Mouse (Mus musculus) gastrocnemius, adult 8-10 months (tissue): ENCODE measurements at regions not wholly inside any gene's neighbourhood (a gene's known extent, or its start where the extent isn't known, plus 50 kb on each side); places are given as distances from the start of the nearest gene placed in this dataset.
A peak's percentile ranks its signal among the peaks of the same experiment; 100 is the strongest.

Source experiments
- DNase-seq, 2 experiments: peaks; one replicate each; pipeline ENCODE4 v3.0.0; 2022; ENCODE audit warnings: low spot score in 2 of 2

- DNase-seq: no peak
These were observed 289.5 kb upstream of the Tet2 start for GRCm38 (mm10) chr3:133834459-133834858.

DNA sequence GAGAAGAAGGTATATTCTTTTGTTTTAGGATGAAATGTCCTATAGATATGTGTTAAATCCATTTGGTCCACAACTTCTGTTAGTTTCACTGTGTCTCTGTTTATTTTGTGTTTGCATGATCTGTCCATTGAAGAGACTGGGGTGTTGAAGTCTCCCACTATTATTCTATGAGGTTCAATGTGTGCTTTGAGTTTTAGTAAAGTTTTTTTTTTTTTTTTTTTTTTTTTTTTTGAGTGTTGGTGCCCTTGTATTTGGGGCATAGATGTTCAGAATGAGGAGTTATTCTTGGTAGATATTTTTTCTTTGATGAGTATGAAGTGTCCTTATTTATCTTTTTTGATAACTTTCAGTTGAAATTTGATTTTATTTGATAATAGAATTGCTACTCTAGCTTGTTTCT is 301.4 kb upstream of the Tet2 start:
- DNase-seq: no peak

DNA sequence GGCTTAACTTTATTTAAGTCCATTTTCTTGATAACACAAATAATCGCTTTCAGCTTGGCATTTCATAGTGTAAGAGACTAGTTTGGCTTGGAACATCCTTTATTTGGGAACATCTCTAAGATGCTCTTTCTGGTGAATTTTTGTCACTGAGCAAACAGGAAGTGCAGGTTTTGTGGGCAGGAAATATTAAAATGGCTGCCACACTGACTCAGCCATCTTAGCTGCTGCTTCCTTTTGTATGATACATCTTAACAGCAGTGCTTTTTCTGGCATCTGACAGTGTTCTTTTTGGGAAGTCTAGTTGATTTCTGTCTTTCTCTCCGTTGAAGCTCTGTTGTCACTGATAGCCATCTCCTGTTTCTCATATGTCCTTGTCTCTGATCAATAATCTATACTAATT is 329.4 kb upstream of the Tet2 start:
- no peak for DNase-seq

- DNase-seq: peak; percentile 12 to 14
These were observed 331.6 kb upstream of the Tet2 start for GRCm38 (mm10) chr3:133876439-133877072.

GRCm38 (mm10) chr3:133877310-133877709 is 332.4 kb upstream of the Tet2 start:
- DNase-seq: no peak

GRCm38 (mm10) chr3:133880626-133881025 is 335.7 kb upstream of the Tet2 start:
- no peak for DNase-seq

- no peak for DNase-seq
These were observed 334.4 kb upstream of the Cxxc4 start for GRCm38 (mm10) chr3:133901931-133902330.

- DNase-seq: no peak
These were observed 314.1 kb upstream of the Cxxc4 start for GRCm38 (mm10) chr3:133922200-133922599.

DNA sequence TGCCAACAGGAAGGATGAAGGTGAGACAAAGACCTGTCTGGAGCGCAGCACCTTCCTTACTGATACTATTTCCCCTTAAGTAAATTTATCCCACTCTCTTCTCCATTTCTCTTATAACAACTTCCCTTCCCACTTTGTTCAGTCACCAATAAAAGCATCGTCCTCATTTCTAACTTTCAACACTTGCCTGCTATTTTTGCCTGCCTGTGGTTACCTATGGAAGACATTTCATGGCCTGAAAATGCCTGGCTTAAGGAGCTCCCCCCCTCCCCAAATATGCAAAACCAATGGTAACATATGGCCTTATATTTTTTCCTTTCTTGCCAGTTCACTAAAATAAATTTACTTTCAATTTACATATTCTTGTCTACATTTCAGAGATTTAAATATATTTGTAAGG is 271.0 kb upstream of the Cxxc4 start:
- DNase-seq: no peak

- DNase-seq: no peak
These were observed 268.1 kb upstream of the Cxxc4 start for GRCm38 (mm10) chr3:133968176-133968575.

DNA sequence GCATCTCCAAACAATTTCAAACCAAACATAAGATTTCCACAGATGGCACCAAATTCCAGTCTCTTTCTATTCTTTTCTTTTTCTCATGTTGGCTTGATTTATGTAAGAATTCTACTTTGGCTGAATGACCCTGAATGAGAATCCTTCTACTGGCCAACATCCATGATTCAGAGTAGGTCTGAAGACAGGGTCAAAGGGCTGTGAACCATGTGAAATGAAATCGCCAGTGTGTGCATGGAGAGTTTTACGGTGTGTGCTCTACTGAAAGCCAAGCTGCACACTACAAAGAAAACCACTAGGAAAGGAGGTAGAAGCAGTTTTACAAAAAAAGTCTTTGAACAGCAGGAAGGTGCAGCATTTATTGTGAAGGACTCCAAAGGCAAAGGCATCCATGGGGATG is 263.5 kb upstream of the Cxxc4 start:
- no peak for DNase-seq

- no peak for DNase-seq
These were observed 248.6 kb upstream of the Cxxc4 start for GRCm38 (mm10) chr3:133987681-133988080.

- no peak for DNase-seq
These were observed 242.3 kb upstream of the Cxxc4 start for GRCm38 (mm10) chr3:133993971-133994370.

GRCm38 (mm10) chr3:133999965-134000364 is 236.3 kb upstream of the Cxxc4 start:
- DNase-seq: no peak

GRCm38 (mm10) chr3:134000595-134000994 is 235.7 kb upstream of the Cxxc4 start:
- DNase-seq: no peak

GRCm38 (mm10) chr3:134014805-134015204 is 221.5 kb upstream of the Cxxc4 start:
- DNase-seq: no peak

DNA sequence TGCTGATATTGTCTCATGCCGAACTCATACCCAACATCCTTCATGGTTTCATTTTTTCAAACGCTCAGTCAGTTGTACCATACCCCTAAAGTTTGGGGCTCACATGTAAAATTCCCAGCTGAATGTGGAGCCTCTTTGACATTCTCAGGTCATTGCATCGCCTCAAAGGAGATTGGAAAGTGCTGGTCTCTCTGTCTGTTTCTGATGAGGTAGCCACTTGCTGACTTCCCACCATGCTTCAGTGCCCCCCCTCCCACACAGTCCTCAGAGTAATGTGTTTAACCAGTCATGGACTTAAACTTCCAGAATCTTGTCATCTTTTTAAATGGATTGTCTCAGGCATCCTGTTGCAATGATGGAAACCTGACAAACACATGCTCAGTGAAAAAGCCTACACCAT is 220.9 kb upstream of the Cxxc4 start:
- no peak for DNase-seq

GRCm38 (mm10) chr3:134033862-134034261 is 202.4 kb upstream of the Cxxc4 start:
- DNase-seq: no peak

GRCm38 (mm10) chr3:134036310-134036934 is 199.9 kb upstream of the Cxxc4 start:
- DNase-seq: no peak

GRCm38 (mm10) chr3:134050649-134051048 is 185.6 kb upstream of the Cxxc4 start:
- DNase-seq: no peak

GRCm38 (mm10) chr3:134082461-134082860 is 153.8 kb upstream of the Cxxc4 start:
- DNase-seq: no peak

DNA sequence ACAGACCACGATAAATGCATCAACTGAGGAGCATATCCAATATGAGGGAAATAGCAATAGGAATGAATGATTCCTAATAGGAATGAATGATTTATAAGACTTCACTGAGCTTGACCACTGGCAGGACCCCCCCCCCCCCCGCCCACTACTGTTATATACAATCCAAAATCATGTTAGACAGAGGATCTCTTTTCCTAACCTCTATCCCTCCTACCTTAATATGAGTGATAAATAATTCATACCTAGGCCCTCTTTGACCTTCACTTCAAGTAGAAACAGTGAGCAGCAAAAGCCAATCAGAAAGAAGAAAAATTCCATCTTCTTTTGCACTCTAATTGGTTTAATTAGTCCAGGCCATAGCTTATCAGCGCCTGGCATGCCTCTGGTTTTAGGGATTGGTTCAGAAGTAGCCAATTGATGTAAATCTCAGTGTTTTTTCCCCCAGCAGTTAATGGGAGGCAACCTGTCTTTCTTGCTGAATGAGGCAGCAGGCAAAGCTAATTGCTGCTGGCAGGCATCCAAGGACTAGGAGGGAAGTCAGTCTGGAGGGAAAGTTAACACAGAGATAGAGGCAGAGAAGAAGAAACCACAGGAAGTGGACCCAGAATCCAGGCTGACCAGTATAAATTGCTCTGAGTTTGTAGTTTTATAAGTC is 136.7 kb upstream of the Cxxc4 start:
- no peak for DNase-seq

GRCm38 (mm10) chr3:134102151-134102738 is 134.0 kb upstream of the Cxxc4 start:
- DNase-seq: no peak
